Comparison of ENCODE assay signal across 18 mouse cellular contexts in the genomic region with DNA sequence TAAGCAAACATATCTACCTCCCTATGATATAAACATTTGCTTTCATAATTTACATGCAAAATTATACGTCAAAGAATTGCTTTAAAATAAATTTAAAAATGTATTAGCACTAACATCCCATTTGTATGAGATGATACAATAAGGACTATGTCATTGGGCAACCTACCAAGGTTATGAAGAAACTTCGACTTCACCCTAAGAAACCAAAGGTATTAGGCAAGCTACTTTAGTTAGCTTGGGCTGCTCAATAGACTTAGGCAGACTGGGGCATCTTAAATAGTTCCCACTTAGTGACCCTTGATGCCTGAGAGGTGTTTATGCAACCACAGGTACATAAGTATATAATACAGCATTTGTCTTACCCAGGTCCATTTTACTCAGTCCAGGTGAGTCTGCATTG. TPM values are rescaled to one million over a fixed set of nuclear protein-coding genes. Genes with fewer than 3 reads are reported as not detected.
"Had no signal": no experiment of that assay in that cellular context is flagged by ENCODE, and none has a peak within 500 bp of the region (broad histone marks: within the 10 kb centered on the region; RNA-seq: fewer than 3 reads in every experiment).

No protein-coding gene starts in this region.

- DNase-seq: retina, postnatal 1 day; right cerebral cortex, adult 18-20 months; right cerebral cortex, postnatal 14 days; right cerebral cortex, postnatal 25 days; right cerebral cortex, postnatal 4 days; spleen, adult 18-20 months; thymus, adult 18-20 months; thymus, adult 2 months; thymus, postnatal 14 days; thymus, postnatal 25 days; thymus, postnatal 36 days; thymus, postnatal 4 days had no signal

- H3K36me3 ChIP-seq: neural tube, embryonic 13.5 days; neural tube, embryonic 15.5 days; stomach, embryonic 15.5 days had no signal

- H3K9me3 ChIP-seq: neural tube, embryonic 13.5 days; neural tube, embryonic 15.5 days; stomach, embryonic 15.5 days had no signal

- H3K27ac ChIP-seq: neural tube, embryonic 13.5 days; neural tube, embryonic 15.5 days; stomach, embryonic 15.5 days; stomach, postnatal 0 days had no signal

- H3K4me3 ChIP-seq: neural tube, embryonic 13.5 days; neural tube, embryonic 15.5 days; stomach, embryonic 15.5 days had no signal

- H3K4me2 ChIP-seq: neural tube, embryonic 13.5 days; neural tube, embryonic 15.5 days; stomach, embryonic 15.5 days had no signal

- H3K27me3 ChIP-seq: neural tube, embryonic 13.5 days; neural tube, embryonic 15.5 days; stomach, embryonic 15.5 days had no signal

- H3K9ac ChIP-seq: neural tube, embryonic 13.5 days; neural tube, embryonic 15.5 days; stomach, embryonic 15.5 days had no signal

- H3K4me1 ChIP-seq: neural tube, embryonic 13.5 days; neural tube, embryonic 15.5 days; stomach, embryonic 15.5 days had no signal

RNA-seq across cellular contexts. Expression of gene Grm8, which starts 19.5 kb away (rescaled TPM):
- total RNA-seq: neutrophil, adult 5-6 weeks had no signal
- polyA plus RNA-seq: urinary bladder, adult 2 months had no signal
